Mouse (Mus musculus) heart, adult 2 months (tissue): ENCODE measurements around the gene Nhlh1. TPM values are rescaled to one million over a fixed set of nuclear protein-coding genes. Genes with fewer than 3 reads are reported as not detected.

Experiments used
- DNase-seq, 2 experiments: peaks; one replicate each; pipeline ENCODE4 v3.0.0; 2021
- H3K27ac ChIP-seq: fragments of 200-600 bp; 2 replicates; pipeline ENCODE4 v1.8.1; 2022
- H3K27me3 ChIP-seq: fragments of 200-500 bp; 2 replicates; pipeline ENCODE4 v1.6.1; 2012; ENCODE audit warnings: mild to moderate bottlenecking, low read length, inconsistent platforms, mixed read lengths; ENCODE audit not compliant: control insufficient read depth, insufficient read depth
- H3K36me3 ChIP-seq: fragments of 200-500 bp; 2 replicates; pipeline ENCODE4 v1.6.1; 2012; ENCODE audit warnings: low read length, inconsistent platforms; ENCODE audit not compliant: control insufficient read depth, insufficient read depth
- H3K4me1 ChIP-seq: fragments of 200-500 bp; 2 replicates; pipeline ENCODE4 v1.6.1; 2011; ENCODE audit warnings: low read length; ENCODE audit not compliant: control insufficient read depth, insufficient read depth
- H3K4me3 ChIP-seq: fragments of 200-600 bp; 2 replicates; pipeline ENCODE4 v1.8.1; 2022
- H3K79me2 ChIP-seq: fragments of 200-500 bp; replicated peaks from 2 replicates; pipeline ENCODE4 v1.6.1; 2012; ENCODE audit warnings: mild to moderate bottlenecking, inconsistent platforms, low read length, moderate library complexity, mixed read lengths; ENCODE audit not compliant: control insufficient read depth, insufficient read depth
- H3K9ac ChIP-seq: fragments of 200-500 bp; 2 replicates; pipeline ENCODE4 v1.6.1; 2012; ENCODE audit warnings: low read depth, mild to moderate bottlenecking, control low read depth, inconsistent platforms, low read length, mixed read lengths
- CTCF ChIP-seq: fragments of 200-600 bp; IDR thresholded peaks from 2 replicates; pipeline ENCODE4 v1.8.1; 2022; ENCODE audit warnings: antibody characterized with exemption, mild to moderate bottlenecking, moderate library complexity
- EP300 ChIP-seq: fragments of 200-500 bp; IDR thresholded peaks from 2 replicates; pipeline ENCODE4 v1.6.1; 2011; ENCODE audit warnings: low read depth, low read length, control low read depth; ENCODE audit not compliant: insufficient read depth
- POLR2A ChIP-seq: fragments of 200-500 bp; IDR thresholded peaks from 2 replicates; pipeline ENCODE4 v1.6.1; 2011; ENCODE audit warnings: mild to moderate bottlenecking, low read depth, low read length, control low read depth; ENCODE audit not compliant: insufficient read depth
- WGBS: fragments of 180-500 bp; shearing (Covaris S2); methylation state at CpG from one replicate; pipeline ENCODE4 v1.1.7; 2018; 5-methylcytosine and 5-hydroxymethylcytosine counted together
- intact Hi-C: fragments of 180-260 bp; cut with DNase I; formaldehyde crosslinking; loops from one replicate; pipeline ENCODE4 v1.15.1; 2025
- polyA plus RNA-seq: library from polyadenylated mRNA; depleted of rRNA; stranded (reverse); fragments of >200 nt; gene quantifications from 2 replicates; pipeline ENCODE4 v1.2.3, GENCODE M21; 2012
- total RNA-seq, 2 experiments: library from RNA; stranded (reverse); gene quantifications; 2 replicates each; pipeline ENCODE4 v1.2.3; 2021

Nhlh1 gene
- total and polyA plus RNA-seq, 3 experiments: not detected

GRCm38 (mm10) chr1:172024140-172024895 lies 33.1 kb downstream of the Nhlh1 start:
- Histone ChIP-seq H3K27me3 (no peaks in the 10 kb centered on the region), H3K79me2 (no peaks in the 10 kb centered on the region), H3K9ac (no peak overlapping the region), H3K4me3 (no peak overlapping the region), H3K4me1 (peaks cover 3% of the 10 kb centered on the region; the same call in 1 of the 2 replicates), H3K27ac (no peak overlapping the region), H3K36me3 (no peaks in the 10 kb centered on the region)
- 64% methylated on average over 9 of the region's 9 CpGs for WGBS
- no peak for DNase-seq
- TF ChIP-seq CTCF (no peak), EP300 (no peak), POLR2A (no peak)
- intact Hi-C loops: loop anchor here (10.0 kb wide), 1 partner anchor 460 kb away; the partner anchor contains the start of gene Igsf9

DNA sequence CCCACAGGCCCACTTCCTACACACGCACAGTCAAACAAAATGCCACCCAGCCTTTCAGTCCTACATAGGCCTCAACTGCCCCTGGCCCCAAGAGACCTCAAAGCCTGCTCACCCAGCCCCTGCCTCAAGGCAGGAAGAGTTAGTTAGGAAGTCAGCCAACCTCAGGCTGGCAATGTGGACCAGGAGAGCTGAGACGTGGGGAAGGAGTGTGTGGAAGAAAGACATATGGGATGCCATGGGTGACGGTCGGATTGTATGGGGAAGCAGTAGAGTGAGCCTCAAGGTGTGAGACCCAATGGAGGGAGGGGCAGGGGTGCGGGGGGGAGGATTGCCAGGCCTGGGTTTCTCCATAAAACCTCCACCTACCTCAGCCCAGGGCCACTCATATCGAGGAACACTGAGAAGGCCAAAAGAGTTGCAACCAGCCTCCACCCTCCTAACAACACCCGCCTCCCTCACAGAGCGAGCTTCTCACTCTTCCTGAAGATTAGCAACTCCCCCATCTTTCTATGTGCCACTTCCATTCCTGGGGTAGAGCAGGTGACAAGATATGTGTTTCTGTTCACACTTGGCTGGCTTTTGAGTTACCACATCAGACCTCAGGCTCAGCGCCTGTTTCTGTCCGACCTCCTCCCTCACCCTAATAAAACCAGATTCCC lies 37.4 kb downstream of the Nhlh1 start:
- peaks cover 3% of the 10 kb centered on the region; the same call in 1 of the 2 replicates for H3K4me1 ChIP-seq
- no peaks in the 10 kb centered on the region for H3K36me3 ChIP-seq
- no peak overlapping the region for H3K27ac ChIP-seq
- 76% methylated on average over 10 of the region's 10 CpGs for WGBS
- DNase-seq: no peak
- H3K4me3 ChIP-seq: no peak overlapping the region
- no peak for TF ChIP-seq EP300
- no peak for TF ChIP-seq CTCF
- no peak for TF ChIP-seq POLR2A
- intact Hi-C loops: loop anchor here (10.0 kb wide), 1 partner anchor 465 kb away; the partner anchor contains the start of gene Igsf9
- no peak overlapping the region for H3K9ac ChIP-seq
- H3K27me3 ChIP-seq: no peaks in the 10 kb centered on the region
- no peaks in the 10 kb centered on the region for H3K79me2 ChIP-seq

DNA sequence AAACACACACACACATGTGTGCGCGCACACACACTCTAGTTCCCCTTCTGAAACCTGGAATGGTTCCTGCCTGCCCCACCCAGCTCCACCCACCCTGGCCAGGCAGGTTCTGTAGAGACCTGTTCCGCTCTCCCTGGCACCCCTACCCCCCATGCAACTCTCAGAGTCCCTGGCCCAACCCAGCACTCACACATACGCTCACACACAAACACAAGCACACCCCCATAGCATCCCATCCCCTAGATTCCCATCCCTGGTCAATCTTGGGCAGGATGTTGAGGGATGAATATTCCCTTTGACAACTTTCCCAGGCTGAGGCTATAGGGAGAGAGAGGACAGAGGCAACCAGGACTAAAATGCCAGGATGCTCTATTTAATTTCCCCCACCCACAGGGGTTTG lies 38.0 kb downstream of the Nhlh1 start:
- Histone ChIP-seq H3K4me3 (no peak overlapping the region), H3K4me1 (peaks cover 3% of the 10 kb centered on the region; the same call in 1 of the 2 replicates), H3K27me3 (no peaks in the 10 kb centered on the region), H3K27ac (no peak overlapping the region), H3K36me3 (no peaks in the 10 kb centered on the region), H3K79me2 (no peaks in the 10 kb centered on the region), H3K9ac (no peak overlapping the region)
- intact Hi-C loops: no loop called here
- 97% methylated on average over 4 of the region's 4 CpGs for WGBS
- TF ChIP-seq CTCF: no peak
- no peak for TF ChIP-seq EP300
- no peak for TF ChIP-seq POLR2A
- DNase-seq: no peak

DNA sequence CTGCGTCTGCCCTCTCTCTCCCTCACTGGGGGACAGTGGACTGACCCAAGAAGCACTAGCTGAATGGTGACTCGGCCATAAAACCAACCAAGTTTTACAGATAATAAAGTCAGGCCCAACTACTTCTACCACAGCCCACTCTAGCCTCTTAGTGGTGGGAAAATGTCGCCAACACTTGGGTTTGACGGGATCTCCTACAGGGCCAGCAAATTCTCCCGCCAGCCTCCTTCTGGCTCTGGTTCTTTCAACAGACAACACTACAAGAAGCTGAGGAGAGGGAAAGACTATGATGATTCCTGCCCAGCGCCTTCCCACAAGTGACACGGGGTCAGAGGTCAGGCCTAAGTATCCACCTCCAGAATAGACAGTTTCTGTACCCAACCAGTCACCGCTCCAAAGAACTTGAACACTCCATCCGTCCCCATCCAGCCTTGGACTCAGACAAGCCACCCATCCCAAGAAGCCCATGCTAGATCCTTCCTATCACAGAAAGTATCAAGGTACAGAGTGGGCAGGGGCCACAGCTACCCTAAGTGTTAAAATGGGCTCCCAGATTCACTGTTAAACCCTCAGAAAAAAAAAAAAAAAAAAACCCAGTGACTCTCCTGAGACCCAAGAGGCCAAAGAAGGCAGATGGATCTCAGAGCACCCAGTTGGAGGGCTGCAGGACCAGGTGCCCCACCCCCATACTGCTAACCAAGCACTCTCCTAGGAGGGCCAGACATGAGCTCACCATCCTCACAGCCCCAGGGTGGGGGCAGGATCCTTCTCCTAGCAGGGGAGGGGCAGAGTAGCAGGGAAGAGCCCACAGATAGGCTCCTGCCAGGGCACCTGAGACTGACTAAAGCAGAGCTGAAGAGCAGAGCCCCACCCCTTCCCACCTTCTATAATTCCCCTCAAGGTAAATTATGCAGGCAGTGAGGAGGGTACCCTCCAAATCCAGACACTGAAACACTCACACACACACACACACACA lies 38.7 kb downstream of the Nhlh1 start:
- WGBS: 95% methylated on average over 9 of the region's 9 CpGs
- Histone ChIP-seq H3K9ac (no peak overlapping the region), H3K4me1 (peaks cover 3% of the 10 kb centered on the region; the same call in 1 of the 2 replicates), H3K79me2 (no peaks in the 10 kb centered on the region), H3K36me3 (no peaks in the 10 kb centered on the region), H3K27me3 (no peaks in the 10 kb centered on the region), H3K4me3 (no peak overlapping the region), H3K27ac (no peak overlapping the region)
- intact Hi-C loops: no loop called here
- no peak for DNase-seq
- no peak for TF ChIP-seq EP300
- no peak for TF ChIP-seq CTCF
- no peak for TF ChIP-seq POLR2A

DNA sequence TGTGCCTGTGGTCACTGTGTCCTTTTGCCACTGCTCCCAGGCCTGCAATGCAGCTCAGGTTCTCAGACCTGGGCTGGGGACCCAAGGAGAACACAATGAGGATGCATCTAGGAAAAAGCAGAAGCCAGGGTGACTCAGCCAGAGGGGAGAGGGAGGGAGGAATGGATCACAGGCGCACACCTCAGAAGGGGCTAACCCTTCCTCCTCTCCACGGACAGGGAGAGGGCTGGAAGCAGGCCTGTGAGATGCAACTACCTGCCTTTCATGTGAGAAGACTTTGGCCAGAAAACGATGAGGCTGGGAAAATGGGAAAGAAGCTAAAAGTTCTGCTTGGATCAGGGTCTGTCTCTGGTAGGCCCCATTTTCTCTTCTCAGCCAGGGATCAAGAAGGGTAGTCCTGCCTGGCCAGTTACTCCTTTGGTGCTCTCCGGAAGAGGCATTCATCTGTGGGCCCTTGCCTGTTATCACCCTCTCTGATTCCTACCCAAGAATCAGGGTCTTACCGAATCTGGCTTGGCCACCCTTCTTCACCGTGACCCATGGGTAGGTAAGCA lies 39.8 kb downstream of the Nhlh1 start:
- no peak overlapping the region for H3K27ac ChIP-seq
- peaks cover 3% of the 10 kb centered on the region; the same call in 1 of the 2 replicates for H3K4me1 ChIP-seq
- no peaks in the 10 kb centered on the region for H3K27me3 ChIP-seq
- DNase-seq: no peak
- no peak overlapping the region for H3K4me3 ChIP-seq
- no peak for TF ChIP-seq CTCF
- no peak for TF ChIP-seq EP300
- TF ChIP-seq POLR2A: no peak
- H3K79me2 ChIP-seq: no peaks in the 10 kb centered on the region
- no peak overlapping the region for H3K9ac ChIP-seq
- intact Hi-C loops: no loop called here
- 83% methylated on average over 6 of the region's 6 CpGs for WGBS
- H3K36me3 ChIP-seq: no peaks in the 10 kb centered on the region
